Mouse (Mus musculus) heart, postnatal 25 days (tissue): ENCODE measurements around the gene Gm5346. TPM values are rescaled to one million over a fixed set of nuclear protein-coding genes. Genes with fewer than 3 reads are reported as not detected.
"Not testable (repeated sequence)": the region's sequence is repeated elsewhere in the genome, so short reads cannot be mapped to it uniquely, and the experiment has no call there.

Experiments
- DNase-seq: peaks from one replicate; pipeline ENCODE4 v3.0.0; 2022; ENCODE audit warnings: low spot score
- intact Hi-C: fragments of 180-260 bp; cut with DNase I; formaldehyde crosslinking; loops from one replicate; pipeline ENCODE4 v1.15.1; 2025
- total RNA-seq, 2 experiments: library from RNA; stranded (reverse); gene quantifications; 2 replicates each; pipeline ENCODE4 v1.2.3; 2021

The Gm5346 gene
- total RNA-seq, result not detected

- no peak for DNase-seq
- intact Hi-C loops, result no loop called here
Measured at GRCm38 (mm10) chr8:43627176-43627575, at the start of gene Gm5346. TSS of gene Gm5346 (minus strand) at chr8:43627276.

GRCm38 (mm10) chr8:43616046-43616445 is 11.0 kb downstream of the Gm5346 start:
- intact Hi-C loops, result no loop called here
- DNase-seq, result no peak

- intact Hi-C loops, DNase-seq: not testable (repeated sequence)
Measured at GRCm38 (mm10) chr8:43603657-43604056, 23.4 kb downstream of the Gm5346 start.

- intact Hi-C loops, DNase-seq: not testable (repeated sequence)
Measured at GRCm38 (mm10) chr8:43603166-43603565, 23.9 kb downstream of the Gm5346 start.

- not testable (repeated sequence) for DNase-seq
- intact Hi-C loops, result loop anchor here (5.0 kb wide), 1 partner anchor 54 kb away; no protein-coding TSS in a partner anchor
Measured at GRCm38 (mm10) chr8:43576607-43577006, 50.5 kb downstream of the Gm5346 start, which contains the start of gene Adam26a. TSS of gene Adam26a (minus strand) at chr8:43576707.

Other genes starting within 250 kb of the Gm5346 start
- gene Adam26b, start 99.2 kb downstream of the Gm5346 start, total RNA-seq, result not detected
- gene Adam26a, start 50.6 kb downstream of the Gm5346 start, total RNA-seq, result not detected
- gene Adam34, start 82.8 kb upstream of the Gm5346 start, total RNA-seq, result not detected